Mouse (Mus musculus): ENCODE results near the gene Slc50a1.

Gene Slc50a1

DNA sequence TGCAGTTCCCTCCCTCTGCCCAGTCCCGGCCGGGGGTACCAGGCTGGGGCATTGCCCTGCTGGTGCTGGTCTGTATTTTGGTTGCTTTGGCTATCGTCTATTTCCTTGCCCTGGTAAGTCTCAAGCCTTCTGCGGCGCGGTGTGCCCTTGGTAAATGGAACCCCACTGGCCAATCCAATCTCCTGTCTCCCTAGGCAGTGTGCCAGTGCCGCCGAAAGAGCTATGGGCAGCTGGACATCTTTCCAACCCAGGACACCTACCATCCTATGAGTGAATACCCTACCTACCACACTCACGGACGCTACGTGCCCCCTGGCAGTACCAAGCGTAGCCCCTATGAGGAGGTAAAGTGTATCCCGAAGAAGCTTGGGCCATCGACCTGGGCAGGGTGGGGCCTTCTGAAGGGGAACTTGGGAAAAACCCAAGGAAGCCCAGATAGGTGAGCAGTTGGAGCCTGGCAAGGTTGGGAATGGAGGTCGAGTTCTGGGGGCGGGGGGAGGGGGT lies 38.5 kb downstream of the Slc50a1 start:
- DNase-seq (ENCODE audit: low spot score in 2 of 2) = no peak

DNA sequence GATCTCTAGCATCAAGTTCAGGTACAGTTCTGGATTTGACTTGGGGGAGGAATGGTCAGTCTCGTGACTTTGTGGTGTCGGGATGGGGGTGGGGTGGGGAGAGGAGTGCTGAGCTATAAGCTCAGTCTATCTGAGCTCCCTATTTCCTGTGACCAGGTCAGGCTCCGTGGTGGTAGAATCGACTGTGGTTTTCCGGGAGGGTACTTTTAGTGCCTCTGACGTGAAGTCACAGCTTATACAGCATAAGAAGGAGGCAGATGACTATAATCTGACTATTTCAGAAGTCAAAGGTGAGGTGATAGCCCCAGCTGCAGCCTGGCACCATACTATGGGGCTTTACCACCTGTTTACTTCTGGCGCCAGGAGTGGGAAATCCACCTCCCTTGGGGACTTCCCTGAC lies 39.0 kb downstream of the Slc50a1 start:
- DNase-seq (ENCODE audit: low spot score in 2 of 2) = no peak

DNA sequence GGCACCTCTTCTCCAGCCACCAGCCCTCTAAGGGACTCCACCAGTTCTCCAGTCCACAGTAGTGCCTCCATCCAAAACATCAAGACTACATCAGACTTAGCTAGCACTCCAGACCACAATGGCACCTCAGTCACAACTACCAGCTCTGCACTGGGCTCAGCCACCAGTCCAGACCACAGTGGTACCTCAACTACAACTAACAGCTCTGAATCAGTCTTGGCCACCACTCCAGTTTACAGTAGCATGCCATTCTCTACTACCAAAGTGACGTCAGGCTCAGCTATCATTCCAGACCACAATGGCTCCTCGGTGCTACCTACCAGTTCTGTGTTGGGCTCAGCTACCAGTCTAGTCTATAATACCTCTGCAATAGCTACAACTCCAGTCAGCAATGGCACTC lies 39.8 kb downstream of the Slc50a1 start:
- DNase-seq (ENCODE audit: low spot score in 2 of 2) = no peak

DNA sequence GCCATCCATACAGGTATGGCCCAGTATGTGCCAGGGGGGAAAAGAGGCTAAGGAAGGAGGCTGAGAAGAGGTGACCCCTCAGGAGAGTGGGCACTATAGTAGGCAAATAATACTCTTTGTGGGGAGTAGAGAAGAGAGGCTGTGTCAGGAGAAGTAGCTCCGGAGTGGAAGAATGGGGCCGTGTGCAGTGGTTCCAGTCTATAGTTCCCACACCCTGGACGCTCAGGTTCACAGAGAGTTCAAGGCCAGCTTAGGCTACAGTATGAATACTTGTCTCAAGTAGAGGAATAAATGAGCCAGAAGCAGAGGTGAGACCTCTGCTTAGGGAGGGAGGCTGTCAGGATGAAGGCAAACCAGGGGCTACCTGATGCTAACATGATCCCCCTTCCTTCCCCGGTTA lies 41.1 kb downstream of the Slc50a1 start:
- DNase-seq (ENCODE audit: low spot score in 2 of 2) = no peak

DNA sequence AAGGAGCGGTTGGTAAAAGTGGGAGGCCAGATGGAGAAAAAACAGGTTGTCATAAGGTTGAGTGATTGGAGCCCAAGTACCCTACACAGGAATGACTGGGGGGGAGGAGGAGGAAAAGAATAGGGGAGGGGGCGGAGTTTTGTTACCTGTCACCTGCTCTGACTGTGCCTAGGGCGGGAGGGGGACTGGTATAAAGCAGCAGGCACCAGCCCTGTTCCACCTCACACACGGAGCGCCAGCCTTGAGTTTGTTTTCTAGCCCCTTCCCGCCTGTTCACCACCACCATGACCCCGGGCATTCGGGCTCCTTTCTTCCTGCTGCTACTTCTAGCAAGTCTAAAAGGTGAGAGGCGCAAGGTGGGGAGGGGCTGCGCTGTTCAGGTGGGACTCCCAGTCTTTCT lies 41.5 kb downstream of the Slc50a1 start, which contains the start of gene Muc1:
Gene Muc1 (plus strand): TSS at position 222 of the 400 bp plus-strand sequence.
- DNase-seq (ENCODE audit: low spot score in 2 of 2) = no peak

DNA sequence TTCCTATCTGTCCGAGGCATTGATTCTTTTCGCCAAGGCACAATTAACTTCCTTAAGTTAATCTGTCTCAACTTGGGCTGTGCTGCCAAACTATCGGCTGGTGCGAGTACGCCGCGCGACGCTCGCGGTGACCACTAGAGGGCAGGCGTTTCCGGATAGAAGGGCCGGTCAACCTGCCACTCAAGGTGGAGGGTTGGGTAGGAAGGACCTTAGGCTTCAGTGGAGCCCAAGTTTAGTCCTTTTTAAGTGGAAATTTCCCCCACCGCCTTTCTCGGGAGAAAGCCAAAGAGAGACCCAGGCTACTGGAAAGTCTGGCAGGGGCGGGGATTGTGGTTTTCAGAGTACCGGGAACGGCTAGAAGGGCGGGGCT lies 42.2 kb downstream of the Slc50a1 start:
- DNase-seq (ENCODE audit: low spot score in 2 of 2) = peak; percentile 65 to 73

DNA sequence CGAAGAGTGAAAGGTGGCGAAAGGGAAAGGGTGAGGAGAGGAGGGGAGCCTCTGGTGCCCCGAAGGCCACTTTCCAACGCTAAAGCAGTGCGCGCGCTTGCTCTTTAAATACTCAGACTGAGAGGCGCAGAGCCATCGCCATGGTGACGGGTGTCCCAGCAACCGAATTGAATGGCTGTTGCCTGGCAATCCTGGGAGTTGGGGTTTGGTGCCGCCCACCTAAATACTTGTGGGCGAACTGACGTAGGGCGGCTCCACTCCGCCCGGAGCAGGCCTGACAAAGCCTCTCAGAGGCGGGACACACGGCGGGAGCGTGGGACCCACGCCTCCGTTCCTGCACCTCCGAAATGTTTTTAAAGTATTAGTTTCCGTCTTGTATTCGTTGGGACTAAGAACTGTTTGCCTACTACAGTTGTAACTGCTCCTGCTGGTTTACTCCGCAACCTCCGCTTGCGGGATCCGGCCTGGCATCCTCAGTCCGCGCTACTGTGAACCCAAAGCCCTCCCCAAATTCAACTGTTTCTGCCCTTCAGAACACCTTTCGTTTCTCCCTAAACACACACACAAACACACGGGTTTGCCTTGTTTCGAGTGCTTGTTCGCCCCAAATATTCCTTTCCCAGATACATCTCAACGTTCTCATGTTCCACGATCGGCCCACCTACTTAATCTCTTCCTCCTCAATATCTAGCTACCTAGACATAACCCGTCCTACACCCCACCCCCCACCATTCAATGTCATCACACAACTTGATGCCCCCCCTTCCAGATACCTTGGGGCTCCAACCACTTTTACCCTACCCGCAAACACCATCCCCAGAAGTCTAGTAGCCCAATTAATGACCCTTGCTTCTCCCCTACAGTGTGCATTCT lies 42.8 kb downstream of the Slc50a1 start:
- DNase-seq (ENCODE audit: low spot score in 2 of 2) = peak; percentile 90 to 95

DNA sequence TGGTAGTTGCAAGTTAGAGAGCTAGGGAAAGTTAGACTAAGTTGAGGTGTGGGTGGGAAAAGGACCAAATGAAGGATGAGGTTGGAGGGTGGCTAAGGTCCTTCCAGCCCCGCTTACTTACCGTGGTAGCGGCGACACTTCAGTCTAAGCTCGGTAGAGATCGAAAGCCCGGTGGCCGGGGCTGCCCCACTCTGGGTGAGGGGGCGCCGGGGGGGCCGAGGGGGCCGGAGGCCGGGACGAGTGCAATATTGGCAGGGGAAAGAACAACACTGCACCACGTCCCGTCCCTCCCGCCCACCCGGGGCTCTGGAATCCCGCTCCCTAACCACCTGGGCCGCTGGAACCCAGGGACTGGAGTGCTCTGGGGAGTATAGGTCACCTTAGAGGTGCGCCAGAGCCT lies 43.5 kb downstream of the Slc50a1 start, which contains the start of gene Mtx1:
Gene Mtx1 (minus strand): TSS at position 189 of the 400 bp plus-strand sequence.
- no peak for DNase-seq (ENCODE audit: low spot score in 2 of 2)

DNA sequence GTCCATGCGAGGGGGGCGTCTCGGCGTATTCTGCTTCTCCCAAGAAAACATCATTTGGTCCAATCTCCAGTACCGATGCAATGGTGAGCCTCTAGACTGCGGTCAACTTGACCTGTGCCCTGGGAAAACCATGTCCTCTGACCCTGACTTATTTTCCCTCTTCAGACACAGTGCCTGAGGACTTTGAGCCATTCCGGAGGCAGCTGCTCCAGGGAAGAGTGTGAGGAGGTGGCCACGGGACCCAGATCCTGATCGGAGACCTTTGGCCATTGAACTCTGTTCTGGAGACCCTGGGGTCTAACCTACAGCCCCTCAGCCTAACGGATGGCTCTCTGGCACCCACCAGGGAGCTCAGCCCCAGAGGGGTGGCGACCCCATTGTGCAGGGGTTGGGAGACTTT lies 44.0 kb downstream of the Slc50a1 start:
- no peak for DNase-seq (ENCODE audit: low spot score in 2 of 2)

DNA sequence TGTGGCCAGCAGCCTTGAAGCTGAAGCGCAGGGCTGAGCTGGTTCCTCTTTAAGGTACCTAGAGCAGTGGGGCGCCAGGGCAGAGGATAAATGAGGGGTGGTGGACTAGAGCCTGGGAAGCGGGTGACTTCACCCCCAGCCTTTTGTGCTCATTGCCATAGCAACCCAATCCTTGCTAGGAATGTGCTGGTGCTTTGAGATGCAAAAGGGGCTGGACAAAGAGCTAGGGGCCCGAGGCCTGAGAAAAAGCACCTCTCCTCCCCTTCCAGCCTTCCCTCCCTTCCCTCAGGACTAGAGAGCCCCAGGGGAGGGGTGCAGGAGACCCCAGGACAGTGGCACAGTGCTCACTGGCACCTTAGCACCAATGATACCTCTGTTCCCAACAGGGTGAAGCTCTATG lies 44.5 kb downstream of the Slc50a1 start:
- DNase-seq (ENCODE audit: low spot score in 2 of 2) = no peak

DNA sequence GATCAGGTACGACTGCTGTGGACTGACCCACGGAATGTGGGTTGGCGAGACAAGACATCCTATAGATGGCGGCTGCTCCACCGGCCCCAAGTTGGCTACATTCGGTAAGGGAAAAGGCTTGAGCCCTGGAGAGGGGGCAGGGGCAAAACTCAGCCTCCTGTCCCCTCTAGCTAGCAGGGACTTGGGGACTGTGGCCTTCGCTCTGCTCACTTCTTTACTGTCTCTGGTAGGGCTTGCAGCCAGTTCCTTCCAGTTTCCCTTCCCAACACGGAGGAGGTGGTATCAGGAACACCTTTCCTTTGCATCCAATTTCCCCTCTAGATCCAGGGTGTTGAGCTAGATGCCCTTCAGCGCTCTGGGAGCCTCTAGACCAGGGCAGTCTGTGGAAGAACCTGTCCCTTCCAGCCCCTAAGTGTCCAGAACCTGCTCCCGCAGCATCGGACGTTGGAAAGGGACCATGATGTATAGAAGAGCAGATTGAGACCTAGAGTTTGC lies 45.0 kb downstream of the Slc50a1 start:
- DNase-seq (ENCODE audit: low spot score in 2 of 2) = no peak

DNA sequence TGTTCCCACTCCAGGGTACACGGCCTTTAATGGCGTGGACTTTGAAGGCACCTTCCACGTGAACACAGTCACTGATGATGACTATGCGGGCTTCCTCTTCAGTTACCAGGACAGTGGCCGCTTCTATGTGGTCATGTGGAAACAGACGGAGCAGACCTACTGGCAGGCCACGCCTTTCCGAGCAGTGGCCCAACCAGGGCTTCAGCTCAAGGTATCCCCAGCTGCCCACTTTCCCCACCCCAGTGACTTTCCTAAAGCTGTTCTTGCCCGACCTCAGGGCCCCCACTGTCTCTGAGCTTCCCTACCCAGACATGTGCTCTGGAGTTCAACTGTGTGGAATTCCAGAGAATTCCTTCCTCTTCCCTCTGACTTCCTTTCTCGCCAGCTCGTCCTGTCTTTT lies 45.6 kb downstream of the Slc50a1 start:
- DNase-seq (ENCODE audit: low spot score in 2 of 2) = no peak

DNA sequence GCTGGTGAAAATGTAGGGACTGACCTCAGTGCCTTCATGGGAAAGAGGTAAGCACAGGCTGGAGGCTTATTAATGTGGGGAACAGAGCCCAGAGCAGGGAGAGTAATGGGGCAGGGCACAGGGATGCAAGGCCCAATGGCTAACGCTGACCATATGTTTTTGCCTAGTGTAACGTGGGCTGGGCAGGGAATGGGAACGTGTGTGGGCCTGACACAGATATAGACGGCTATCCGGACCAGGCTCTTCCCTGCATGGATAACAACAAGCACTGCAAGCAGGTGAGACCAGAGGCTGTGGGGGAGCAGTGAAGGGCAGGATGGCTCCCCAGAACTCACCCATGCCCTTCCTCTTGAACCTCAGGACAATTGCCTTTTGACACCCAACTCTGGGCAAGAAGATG lies 49.2 kb downstream of the Slc50a1 start:
- DNase-seq (ENCODE audit: low spot score in 2 of 2) = no peak

DNA sequence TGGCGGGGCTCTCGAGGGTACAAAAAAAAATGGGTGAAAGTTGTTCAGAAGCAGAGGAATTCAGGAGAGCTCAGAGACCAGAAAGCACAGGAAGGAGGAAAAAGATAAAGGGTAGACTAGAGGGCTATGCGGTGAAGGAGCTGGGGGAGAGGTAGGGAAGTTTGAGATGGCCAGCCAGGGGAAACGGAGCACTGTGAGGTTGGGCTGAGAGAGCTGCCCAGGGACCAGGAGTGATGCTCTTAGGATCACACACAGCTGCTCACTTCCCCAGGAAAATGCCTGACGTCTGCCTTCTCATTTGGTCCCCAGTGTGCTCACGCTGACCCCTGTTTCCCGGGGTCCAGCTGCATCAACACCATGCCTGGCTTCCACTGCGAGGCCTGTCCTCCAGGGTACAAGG lies 50.8 kb downstream of the Slc50a1 start:
- no peak for DNase-seq (ENCODE audit: low spot score in 2 of 2)

DNA sequence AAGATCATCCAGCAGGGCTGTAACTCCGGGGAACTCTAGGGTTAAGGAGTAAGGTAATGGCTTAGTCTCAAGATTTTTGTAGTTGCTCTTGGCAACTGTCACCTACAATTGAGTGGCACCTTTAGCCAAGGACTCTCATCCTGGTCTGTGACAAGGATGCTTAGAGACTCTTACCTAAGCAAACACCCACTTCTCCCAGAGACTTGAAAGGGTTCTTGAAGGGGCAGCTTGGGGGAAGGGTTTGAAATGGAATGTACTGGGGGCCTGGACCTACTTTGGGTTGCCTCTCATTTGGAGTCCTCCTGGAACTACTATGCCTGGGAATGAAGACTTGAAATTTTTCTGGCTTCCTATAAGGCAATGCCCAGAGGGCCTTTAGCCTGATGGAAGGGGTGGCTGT lies 52.1 kb downstream of the Slc50a1 start:
- no peak for DNase-seq (ENCODE audit: low spot score in 2 of 2)

Measured in right cerebral cortex, postnatal 36 days (tissue).